Mouse (Mus musculus) forebrain, embryonic 15.5 days (tissue): ENCODE measurements around the gene Wwox. TPM values are rescaled to one million over a fixed set of nuclear protein-coding genes. Genes with fewer than 3 reads are reported as not detected.

ENCODE experiments used
- ATAC-seq: fragments of 200-750 bp; cut with Nextera tagmentation; replicated peaks from 2 replicates; pipeline ENCODE4 v1.8.0; 2017; ENCODE audit warnings: mild to moderate bottlenecking, moderate TSS enrichment, moderate library complexity
- H3K27ac ChIP-seq: fragments of 300-500 bp; sonication (generic); replicated peaks from 2 replicates; pipeline ENCODE4 v1.5.1; 2015; ENCODE audit warnings: mild to moderate bottlenecking, inconsistent platforms
- H3K27me3 ChIP-seq: fragments of 300-500 bp; sonication (generic); 2 replicates; pipeline ENCODE4 v1.6.1; 2015; ENCODE audit warnings: inconsistent platforms
- H3K36me3 ChIP-seq: fragments of 300-500 bp; sonication (generic); 2 replicates; pipeline ENCODE4 v1.6.1; 2015; ENCODE audit warnings: mild to moderate bottlenecking, inconsistent platforms
- H3K4me1 ChIP-seq: fragments of 300-500 bp; sonication (generic); 2 replicates; pipeline ENCODE4 v1.6.1; 2015; ENCODE audit warnings: inconsistent platforms
- H3K4me2 ChIP-seq: fragments of 300-500 bp; sonication (generic); replicated peaks from 2 replicates; pipeline ENCODE4 v1.6.1; 2015; ENCODE audit warnings: mild to moderate bottlenecking, inconsistent platforms
- H3K4me3 ChIP-seq: fragments of 300-500 bp; sonication (generic); 2 replicates; pipeline ENCODE4 v1.5.1; 2015; ENCODE audit warnings: mild to moderate bottlenecking, inconsistent platforms
- H3K9ac ChIP-seq: fragments of 300-500 bp; sonication (generic); replicated peaks from 2 replicates; pipeline ENCODE4 v1.6.1; 2015; ENCODE audit warnings: mild to moderate bottlenecking, inconsistent platforms
- H3K9me3 ChIP-seq: fragments of 300-500 bp; sonication (generic); 2 replicates; pipeline ENCODE4 v1.6.1; 2016; ENCODE audit warnings: inconsistent platforms
- WGBS: fragments of 180-500 bp; shearing (Covaris S2); methylation state at CpG from one replicate; pipeline ENCODE4 v1.1.7; 2015; ENCODE audit warnings: mixed read lengths; 5-methylcytosine and 5-hydroxymethylcytosine counted together
- polyA plus RNA-seq: library from polyadenylated mRNA; unstranded; fragments of >200 nt; fragmentation: Nextera tagmentation; extraction: Ambion mirVana; gene quantifications from 2 replicates; pipeline ENCODE4 v1.2.1, GENCODE M21; 2015

Gene Wwox
- polyA plus RNA-seq, 1 experiment from 2014 or later = 10.7 TPM

DNA sequence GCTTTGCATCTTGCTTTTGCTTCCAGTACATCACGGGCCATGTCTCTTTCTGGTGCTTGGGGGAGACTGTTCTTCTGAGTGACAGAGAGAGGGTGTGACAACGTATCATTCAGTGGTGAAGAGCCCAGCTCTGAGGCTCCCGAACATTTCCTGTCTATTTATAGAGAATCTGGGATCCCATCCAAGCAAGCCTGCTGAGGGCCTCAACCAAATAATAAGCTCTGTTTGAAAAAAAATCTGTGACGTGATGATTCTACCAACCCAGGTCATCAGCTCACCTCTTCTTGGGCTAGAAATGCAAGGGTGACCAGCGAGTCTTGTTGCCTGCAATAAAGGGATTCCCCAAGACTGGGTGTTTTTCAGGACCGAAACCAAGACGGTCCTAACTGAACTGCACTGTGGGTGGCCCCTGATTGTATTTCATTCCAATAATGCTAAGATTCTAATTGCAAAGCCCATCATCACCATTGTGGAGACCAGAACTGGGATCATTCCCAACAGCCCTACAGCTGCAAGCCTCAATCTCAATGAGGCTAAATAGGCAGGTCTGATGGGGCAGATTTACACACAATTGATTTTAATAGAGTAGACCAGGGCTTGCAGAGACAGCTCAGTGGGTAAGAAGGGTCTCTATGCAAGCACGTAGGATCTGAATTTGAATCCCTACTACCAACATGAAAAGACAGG is 936.0 kb downstream of the Wwox start:
- H3K4me1 ChIP-seq = peaks cover 23% of the 10 kb centered on the region
- H3K4me2 ChIP-seq = no peak overlapping the region
- no peaks in the 10 kb centered on the region for H3K9me3 ChIP-seq
- WGBS = 40% methylated on average over 8 of the region's 8 CpGs
- no peaks in the 10 kb centered on the region for H3K36me3 ChIP-seq
- no peak overlapping the region for H3K9ac ChIP-seq
- ATAC-seq = peak; percentile 79
- no peaks in the 10 kb centered on the region for H3K27me3 ChIP-seq
- peak overlapping the region; percentile 70 for H3K27ac ChIP-seq
- no peak overlapping the region for H3K4me3 ChIP-seq

DNA sequence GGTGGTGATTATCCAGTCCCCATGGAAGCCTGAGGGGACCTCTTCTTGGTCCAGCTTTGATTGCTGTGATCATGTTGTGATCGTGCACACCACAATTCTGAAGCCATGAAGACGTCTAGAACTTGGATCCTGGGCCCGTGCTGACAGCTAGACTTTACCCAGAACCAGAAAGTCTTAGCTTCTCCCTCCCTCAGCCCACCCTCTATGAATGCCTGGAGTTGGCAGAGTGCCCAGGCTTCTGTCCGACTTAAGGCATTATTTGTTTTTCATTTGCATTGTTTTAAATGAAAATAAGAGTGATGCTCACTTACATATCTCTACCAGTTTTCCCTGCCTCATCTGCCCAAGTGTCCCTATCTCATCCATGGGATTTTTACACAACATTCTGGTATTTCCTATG is 937.9 kb downstream of the Wwox start:
- 37% methylated on average over 4 of the region's 4 CpGs for WGBS
- Histone ChIP-seq H3K4me2 (no peak overlapping the region), H3K4me1 (peaks cover 23% of the 10 kb centered on the region), H3K27ac (no peak overlapping the region), H3K36me3 (no peaks in the 10 kb centered on the region), H3K27me3 (no peaks in the 10 kb centered on the region), H3K4me3 (no peak overlapping the region), H3K9ac (no peak overlapping the region), H3K9me3 (no peaks in the 10 kb centered on the region)
- no peak for ATAC-seq

DNA sequence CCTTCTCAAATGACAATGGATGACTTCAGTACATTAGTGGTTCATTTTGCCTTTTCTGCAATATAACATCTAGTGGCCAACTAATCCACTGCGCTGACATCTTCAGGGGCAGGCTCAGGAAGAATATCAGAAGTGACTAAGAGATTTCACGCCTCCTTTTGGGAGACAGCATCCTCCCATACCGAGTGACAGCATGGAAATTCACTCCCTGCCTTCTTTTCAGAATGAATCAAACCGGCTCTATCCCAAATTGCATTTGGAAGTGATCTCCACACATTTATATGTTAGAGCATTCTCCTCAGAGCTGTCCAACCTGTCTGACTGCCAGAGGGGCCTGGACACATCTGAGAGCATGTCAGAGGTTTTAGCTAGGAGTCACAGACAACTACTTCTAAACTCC is 940.6 kb downstream of the Wwox start:
- Histone ChIP-seq H3K36me3 (no peaks in the 10 kb centered on the region), H3K4me2 (no peak overlapping the region)

DNA sequence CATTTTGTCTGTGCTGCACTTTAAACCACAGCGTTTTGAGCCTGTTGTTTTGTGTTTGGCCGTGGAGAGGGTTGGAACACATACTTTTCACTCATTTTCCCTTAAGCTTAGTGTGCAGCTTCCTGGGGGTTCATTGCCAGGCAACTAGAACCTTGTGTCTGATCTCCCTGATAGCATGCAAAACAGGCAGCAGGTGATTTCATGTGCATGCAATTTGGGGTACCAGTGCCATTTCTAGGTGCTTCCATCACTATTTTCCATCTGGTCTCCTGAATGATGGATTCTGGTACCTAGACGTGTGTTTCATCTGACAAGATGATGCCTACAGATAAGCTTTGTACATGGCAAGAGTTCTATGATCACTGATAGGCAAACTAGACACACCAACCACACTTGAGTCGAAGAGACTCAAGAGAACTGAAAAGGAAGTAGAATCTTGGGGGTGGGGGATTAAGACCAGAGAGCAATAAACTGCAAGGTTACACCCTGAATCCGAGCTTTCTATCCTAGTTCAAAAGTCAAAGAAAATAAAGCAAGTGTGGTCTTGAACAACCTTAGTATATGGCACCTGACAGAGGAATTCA is 951.6 kb downstream of the Wwox start:
- Histone ChIP-seq H3K9ac (no peak overlapping the region), H3K27me3 (no peaks in the 10 kb centered on the region), H3K4me2 (no peak overlapping the region), H3K27ac (no peak overlapping the region), H3K4me1 (no peaks in the 10 kb centered on the region), H3K36me3 (no peaks in the 10 kb centered on the region), H3K9me3 (no peaks in the 10 kb centered on the region), H3K4me3 (no peak overlapping the region)
- WGBS = 87% methylated on average over 5 of the region's 5 CpGs
- no peak for ATAC-seq

More for the DNA sequence above, 940.6 kb downstream of the Wwox start:
- ATAC-seq = no peak
- Histone ChIP-seq H3K9ac (no peak overlapping the region), H3K4me1 (peaks cover 13% of the 10 kb centered on the region), H3K4me3 (no peak overlapping the region), H3K27ac (no peak overlapping the region), H3K27me3 (no peaks in the 10 kb centered on the region), H3K9me3 (no peaks in the 10 kb centered on the region)
- WGBS = 84% methylated on average over 4 of the region's 4 CpGs

DNA sequence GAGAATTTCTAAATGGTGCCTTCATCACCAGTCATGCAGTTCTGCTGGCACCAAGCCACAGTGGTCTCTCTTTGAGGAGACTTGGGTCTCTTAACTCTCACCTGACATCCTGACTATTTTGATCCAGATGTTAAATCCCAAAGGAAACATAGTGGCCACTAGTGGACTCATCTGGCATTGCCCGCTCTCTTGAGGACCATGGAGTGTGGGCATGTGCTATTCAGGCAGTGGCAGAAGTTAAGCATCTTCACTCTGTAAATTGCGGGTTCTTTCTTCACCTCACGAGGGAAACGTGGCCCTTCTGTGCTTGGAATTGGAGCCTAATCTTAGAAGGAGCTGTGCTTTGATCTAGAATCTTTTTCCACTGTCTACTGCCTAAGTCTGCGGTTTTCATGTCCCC is 956.4 kb downstream of the Wwox start:
- ATAC-seq = no peak
- Histone ChIP-seq H3K4me2 (no peak overlapping the region), H3K36me3 (no peaks in the 10 kb centered on the region), H3K27ac (no peak overlapping the region), H3K4me3 (no peak overlapping the region), H3K4me1 (no peaks in the 10 kb centered on the region), H3K9ac (no peak overlapping the region), H3K9me3 (no peaks in the 10 kb centered on the region), H3K27me3 (no peaks in the 10 kb centered on the region)
- 72% methylated on average over 5 of the region's 5 CpGs for WGBS

DNA sequence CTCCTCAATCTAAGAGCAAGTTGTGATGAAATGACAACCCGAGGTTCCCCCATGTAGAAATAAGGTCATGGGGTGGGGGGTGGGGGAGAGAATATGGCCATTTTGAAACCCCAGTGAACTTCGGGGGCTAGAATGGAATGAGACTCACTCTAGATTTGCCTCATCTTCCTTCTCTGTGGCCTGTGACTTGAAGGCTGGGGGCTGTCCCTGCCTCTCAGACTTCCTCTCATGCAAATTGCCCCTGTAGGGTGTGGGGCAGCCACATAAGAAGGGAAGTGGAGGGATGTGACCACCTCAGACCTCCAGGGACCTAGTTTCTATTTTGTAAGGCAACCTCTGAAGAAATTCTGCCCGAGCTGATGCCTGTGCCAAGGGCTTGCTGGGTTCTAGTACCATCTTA is 958.5 kb downstream of the Wwox start:
- H3K27me3 ChIP-seq = no peaks in the 10 kb centered on the region
- 89% methylated on average over 3 of the region's 3 CpGs for WGBS
- no peak overlapping the region for H3K4me2 ChIP-seq
- no peak overlapping the region for H3K27ac ChIP-seq
- no peaks in the 10 kb centered on the region for H3K36me3 ChIP-seq
- no peak overlapping the region for H3K9ac ChIP-seq
- H3K4me3 ChIP-seq = no peak overlapping the region
- no peak for ATAC-seq
- no peaks in the 10 kb centered on the region for H3K9me3 ChIP-seq
- H3K4me1 ChIP-seq = no peaks in the 10 kb centered on the region

DNA sequence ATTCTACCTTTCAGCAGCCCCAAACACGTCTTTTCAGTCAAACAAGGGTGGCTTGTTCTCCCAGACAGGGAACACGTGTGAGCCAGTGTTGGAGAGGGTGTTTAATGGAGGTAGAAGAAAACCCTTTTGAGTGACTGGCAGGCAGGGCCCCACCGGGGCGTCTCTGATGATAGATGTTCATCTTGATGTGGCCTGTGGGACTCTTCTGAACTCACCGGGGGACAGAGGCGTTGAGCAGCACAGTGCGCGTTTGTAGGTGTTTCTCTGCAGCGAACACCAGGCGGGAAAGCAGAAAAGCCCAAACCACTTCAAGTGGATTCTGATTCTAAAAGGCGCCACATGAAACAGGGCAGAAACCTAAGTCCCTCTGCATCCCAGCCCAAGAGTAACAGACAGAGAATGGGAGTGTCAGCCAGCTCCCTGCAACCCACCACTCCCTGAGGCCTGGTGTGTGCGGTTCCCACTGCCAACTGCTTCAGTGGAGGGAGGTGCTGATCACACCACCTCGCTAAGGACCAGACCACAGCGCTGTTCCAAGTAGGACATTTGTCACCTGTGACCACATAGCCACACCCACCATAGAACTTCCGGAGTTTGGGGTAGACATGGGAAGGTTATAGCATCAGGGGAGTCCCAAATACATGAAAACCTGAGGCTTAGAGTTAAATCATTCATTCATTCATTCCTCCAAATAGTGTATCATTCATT is 960.7 kb downstream of the Wwox start:
- no peak overlapping the region for H3K4me3 ChIP-seq
- ATAC-seq = no peak
- no peaks in the 10 kb centered on the region for H3K27me3 ChIP-seq
- 83% methylated on average over 15 of the region's 15 CpGs for WGBS
- no peak overlapping the region for H3K27ac ChIP-seq
- H3K4me1 ChIP-seq = no peaks in the 10 kb centered on the region
- H3K9me3 ChIP-seq = no peaks in the 10 kb centered on the region
- H3K36me3 ChIP-seq = no peaks in the 10 kb centered on the region
- no peak overlapping the region for H3K4me2 ChIP-seq
- no peak overlapping the region for H3K9ac ChIP-seq

Other genes starting within 250 kb of the Wwox start
- gene Vat1l, start 234.0 kb upstream of the Wwox start, polyA plus RNA-seq = 19.9 and 33.6 TPM in 2 replicates
- not detected in 2 replicates for gene Clec3a, start 21.6 kb upstream of the Wwox start, polyA plus RNA-seq